Mouse (Mus musculus) right cerebral cortex, adult 18-20 months (tissue): ENCODE measurements at regions not wholly inside any gene's neighbourhood (a gene's known extent, or its start where the extent isn't known, plus 50 kb on each side); places are given as distances from the start of the nearest gene placed in this dataset.

Experiments
- DNase-seq: peaks from one replicate; pipeline ENCODE4 v3.0.0; 2022; ENCODE audit warnings: mixed read lengths

DNA sequence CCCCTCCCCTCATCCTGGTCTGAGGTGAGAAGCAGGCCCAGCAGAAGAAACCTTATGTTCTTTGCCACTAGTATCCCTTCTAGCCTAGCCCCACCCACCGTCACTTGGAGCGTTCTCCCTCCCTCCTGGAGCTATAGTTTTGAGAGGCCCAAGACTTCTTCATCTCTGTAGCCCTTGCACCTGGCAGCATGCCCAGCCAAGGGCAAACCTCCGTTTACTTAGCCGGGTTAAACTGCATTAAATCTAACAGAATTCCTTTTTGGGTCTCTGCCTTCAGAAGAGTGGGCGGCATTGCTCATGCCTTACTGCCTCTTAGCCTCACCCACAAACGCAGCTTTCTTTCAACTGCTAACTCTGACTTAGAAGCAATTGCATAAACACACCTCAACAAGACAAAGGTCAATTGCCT, 85.3 kb upstream of the Arntl start:
- peak; percentile 44 for DNase-seq

DNA sequence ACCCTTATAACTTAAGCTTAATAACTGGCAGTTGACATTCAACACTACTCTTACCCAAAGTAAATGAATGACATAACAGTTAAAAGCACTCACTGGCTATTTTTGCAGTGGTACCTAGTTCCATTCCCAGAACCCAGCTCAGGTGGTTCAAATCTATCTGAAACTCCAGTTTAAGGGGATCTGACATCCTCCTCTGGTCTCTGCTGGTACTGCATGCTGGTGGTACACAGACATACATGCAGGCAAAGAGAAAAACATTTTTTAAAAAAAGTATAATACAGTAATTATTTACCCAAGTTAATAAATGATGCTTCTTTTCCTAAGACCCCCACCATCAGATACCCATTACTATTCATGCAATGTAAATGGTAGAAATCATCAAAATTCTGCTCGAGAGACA, 81.3 kb upstream of the Arntl start:
- no peak for DNase-seq

DNA sequence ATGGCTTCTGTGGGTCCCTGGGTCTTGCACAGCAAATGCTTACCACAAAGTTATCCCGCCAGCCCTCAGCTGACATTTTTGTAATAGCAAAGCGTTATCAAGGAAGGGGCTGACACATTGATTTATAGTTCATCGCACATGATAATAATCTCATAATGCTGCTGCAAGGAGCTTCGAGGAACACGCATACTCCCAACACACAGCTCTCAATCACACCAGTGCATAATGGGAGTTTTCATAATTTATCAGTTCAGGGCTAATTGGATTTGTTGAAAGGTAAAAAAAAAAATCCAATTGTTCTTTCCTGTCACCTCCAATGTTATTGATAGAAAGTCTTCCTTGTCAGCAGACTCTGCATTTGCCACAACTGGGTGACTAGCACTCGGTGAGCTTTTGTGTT, 76.7 kb upstream of the Arntl start:
- no peak for DNase-seq

DNA sequence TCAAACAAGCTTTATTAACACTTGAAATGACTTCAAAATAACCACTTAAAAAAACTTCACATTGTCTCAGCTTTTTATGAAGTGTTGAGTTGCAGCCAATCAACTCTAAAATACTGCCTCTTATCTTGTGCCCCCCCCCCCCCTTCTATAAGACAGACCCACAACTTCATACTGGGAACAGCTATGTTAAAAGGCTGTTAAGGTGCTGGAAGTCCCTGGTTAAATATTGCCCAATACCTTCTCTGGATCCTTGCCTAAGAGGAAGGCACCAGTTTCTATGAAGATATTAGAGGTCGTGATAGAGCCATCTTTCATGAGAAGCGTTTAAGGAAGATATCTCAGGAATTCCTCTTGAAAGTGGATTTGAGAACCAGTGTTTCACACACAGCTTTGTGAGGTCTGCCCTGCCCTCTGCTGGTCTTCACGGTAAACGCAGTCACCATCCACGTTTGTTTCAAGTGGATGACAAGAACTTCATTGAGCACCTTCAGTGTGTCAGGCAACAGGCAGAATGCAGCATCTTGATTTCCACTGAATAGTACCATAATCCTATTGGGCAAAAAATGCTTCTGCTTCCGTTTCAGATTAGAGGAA, 75.2 kb upstream of the Arntl start:
- DNase-seq = peak; percentile 81

DNA sequence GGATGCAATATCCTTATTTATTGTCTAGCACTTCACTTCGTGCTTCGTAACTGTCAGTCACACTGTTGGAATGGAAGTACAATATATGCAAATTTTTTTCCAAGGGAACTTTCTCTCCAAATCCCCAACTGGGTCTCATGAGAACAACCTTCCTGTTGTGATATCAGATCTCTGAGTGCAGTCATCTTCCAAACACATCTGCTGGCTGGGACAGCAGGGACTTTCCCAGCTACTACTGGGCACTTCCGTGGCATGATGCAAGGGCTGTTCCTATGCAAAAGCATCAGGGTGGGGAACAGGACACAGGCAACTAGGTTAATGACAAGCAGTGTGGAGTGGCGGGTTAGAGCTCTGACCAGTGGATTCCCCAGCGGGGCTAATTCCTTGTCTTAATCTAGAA, 73.4 kb upstream of the Arntl start:
- DNase-seq = no peak

DNA sequence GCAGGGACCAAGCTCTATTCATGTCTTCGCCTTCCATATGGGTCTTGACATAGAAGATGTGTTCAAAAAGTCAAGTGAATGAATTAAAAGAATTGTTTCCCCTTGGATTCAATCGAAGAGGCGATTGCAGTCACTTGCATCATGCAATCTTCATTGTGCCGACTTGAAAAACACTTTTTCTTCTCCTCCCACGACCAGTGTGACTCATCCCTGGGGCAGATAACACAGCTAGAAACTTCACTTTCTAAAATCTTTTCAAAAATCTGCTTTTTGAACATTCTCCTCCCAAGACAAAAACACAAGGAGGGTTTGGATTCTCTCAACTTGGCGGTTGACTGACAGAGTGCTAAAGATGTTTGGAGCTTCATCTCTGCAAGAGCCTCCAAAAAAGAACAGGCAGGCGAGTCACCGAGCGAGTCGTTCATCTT, 67.2 kb upstream of the Arntl start:
- peak; percentile 84 for DNase-seq

DNA sequence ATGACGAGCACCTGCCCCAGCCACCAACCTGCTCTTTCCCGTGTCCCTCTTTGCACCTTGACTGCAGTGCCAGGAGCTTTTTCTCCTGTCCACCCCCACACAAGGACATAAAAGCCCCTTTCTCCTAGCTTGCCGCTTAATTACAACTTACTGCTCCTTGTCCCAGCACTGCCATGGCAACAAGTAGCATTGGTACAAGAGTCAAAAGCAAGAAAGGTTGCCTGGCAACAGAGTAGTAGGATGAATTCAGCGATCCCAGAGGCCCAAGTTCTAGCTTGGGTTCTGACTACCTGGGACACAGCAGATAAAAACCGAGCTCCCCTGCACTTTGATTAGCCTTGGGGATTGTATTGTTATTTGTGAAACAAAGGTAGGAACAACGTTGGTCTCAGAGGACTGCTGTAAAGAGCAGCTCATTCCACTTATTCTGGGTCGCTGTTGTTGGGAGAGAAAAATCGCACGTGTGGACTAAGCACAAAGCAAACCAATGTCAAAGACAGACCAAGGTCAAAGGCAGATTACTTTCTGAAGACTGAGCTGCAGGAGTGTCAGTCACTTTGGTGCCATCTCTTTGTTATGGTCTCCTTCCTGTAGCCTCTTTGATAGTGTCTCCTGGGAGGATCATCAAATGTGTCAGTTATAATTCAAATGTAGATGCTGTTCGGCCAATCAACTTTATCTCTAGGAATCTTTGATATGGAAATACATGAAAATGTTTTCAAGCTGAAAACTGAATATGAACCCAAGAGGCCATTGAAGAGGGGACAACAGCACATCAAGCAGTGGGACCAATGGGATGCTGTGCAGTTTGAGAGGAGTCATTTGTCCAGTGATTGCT, 65.2 kb upstream of the Arntl start:
- peak; percentile 53 for DNase-seq

DNA sequence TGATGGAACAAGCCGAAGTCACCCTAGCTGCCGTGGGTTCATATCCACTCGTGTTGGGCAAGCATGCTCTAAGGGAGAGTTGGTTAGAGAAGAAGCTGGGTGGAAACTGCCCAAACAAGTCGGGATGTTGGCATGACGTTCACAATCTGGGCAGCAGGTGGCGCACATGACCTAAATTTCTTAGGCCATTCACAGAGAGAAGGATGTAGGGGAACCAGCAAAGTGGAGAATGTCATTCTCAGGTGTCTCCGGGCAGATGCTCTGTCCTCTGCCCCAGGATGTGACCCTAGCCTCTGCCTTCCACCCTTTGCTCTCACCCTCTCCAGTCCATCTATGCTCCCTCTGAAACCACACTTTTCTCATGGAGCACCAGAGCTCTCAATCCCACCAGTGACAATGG, 63.7 kb upstream of the Arntl start:
- DNase-seq = peak; percentile 85

DNA sequence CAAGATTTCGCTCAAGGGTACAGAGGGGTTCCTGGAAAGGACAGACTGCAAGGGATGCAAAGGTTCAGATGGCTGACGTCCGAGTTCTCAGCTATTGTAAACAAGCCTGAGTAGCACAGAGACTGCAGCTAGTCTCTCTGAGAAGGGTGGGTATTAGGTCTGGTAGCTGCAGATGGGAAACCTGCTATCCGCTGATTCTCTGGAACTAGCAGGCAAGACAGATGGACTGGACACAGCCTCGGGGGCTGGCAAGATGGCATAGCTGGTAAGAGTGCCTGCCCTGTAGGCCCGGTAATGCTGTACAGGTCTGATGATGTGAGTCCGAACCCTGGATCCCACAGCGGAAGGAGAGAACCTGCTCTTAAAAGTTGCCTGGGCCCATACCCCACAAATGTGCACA, 62.2 kb upstream of the Arntl start:
- no peak for DNase-seq

DNA sequence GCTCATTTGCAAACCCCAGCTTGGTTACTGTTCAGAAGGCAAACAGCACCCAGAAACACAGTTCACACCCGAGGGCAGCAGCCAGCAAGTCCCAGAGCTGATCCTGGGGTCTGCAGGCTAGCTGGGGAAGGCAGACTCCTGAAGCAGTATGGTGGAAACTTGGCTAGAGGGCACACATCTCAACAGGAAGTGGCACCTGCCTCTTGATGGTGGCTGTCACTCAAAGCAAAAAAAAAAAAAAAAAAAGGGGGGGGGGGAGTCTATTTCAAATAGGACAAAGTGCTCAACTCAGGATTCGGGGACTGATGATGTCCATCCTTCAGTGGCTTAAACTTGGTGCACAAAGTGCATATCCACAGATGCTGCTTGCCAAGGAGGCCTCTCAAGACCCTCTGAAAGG, 61.2 kb upstream of the Arntl start:
- DNase-seq = no peak

DNA sequence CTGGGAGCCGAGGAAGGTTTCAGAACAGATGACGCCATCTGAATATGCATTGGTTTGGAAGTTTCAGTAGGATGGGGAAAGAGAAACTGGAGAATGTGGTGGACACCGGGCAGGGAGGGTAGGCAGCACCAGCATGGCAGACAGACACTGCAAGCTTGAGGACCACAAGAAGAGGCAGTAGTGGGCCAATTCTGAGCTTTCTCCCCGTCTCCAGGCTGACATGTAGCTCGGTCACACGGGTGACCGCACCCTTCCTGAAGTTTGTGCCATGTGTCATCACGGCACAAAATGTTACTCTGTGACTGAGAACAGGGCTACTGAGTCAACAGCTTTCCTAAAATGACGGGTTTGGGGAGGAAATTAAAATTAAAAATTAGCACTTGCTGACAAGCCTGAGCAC, 60.7 kb upstream of the Arntl start:
- DNase-seq = no peak

DNA sequence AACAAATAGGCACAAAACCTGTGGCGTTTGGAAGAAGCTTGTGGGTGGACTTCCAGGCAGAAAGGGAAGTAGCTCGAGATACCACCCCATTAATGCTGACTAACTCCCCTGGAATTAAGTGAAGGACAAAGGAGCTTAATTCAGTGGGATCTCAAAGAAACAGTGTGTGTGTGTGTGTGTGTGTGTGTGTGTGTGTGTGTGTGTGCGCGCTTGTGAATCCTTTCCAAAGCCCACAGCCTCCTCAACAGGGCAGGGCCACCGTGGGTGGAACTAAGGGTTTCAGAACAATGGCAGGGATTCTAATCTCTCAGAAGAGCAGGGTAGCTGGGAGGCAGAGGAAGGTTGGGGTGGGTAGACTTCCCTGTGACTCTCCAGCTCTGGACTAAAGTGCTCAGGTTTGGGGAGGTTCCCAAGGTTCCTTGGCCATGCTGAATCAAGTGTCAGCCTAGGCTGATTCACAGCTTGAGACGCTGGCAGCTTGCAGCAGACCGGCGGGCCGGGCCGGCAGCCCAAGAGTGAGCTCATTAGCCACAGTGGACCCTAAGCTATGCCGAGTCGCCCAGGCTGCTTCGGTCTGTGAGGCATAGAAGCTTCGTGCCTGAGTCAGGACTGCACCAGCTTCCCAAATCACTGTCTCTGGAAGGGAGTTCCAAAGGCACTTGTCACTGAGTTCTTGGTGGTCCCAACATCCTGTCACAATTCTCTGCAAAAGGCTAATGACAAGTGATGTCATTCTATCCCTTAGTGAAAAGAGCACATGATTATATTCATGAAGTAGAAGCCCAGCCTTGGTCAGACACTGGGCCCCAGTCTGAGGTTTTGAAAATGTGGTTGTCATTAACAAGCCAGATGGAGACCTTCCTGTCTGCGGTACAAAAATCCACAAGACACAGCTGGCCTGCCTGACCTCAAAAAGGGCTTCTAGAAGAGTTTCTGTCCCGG, 59.6 kb upstream of the Arntl start:
- no peak for DNase-seq

DNA sequence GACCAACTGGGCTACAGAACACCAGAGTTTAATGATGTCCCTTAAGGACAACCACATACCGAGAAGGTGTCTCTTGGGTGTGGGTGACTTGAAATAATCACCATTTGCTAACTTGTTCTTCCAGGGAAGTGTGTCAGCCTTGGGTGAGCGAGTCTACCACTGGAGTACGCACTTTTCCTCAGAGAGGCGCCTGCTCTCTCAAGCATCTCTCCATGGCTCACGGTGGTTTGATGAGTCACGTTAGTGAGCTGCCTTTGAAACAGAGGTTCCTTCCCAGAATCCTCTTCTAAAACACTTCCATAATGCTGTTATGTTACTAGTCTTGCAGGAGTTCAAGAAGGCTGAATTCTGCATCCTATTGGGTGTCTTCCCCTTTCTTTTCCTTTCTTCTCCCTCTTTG, 58.6 kb upstream of the Arntl start:
- no peak for DNase-seq

DNA sequence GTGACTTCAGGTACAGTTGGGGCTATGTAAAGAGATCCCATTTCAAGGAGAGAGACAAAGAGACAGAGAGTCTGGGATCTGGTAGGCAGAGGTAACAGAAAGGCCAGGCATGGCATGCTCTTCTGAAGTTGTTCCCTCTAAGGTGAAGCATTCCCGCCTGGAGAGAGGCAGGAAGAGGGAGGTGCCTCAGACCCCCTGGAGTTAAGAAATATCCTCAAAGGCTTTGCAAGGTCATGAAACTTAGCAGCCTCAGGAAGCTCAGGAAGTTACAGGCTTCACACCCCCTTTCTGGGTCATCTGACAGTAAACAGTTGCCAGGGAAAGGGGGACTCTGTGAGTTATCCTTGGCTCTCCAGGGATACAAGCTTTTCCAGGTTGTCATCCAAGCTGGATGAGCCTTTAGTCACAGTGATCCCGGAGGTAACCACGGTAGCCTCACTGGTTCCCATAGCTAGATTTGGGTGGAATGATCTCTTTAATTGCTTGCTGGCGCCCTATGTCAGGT, 57.2 kb upstream of the Arntl start:
- no peak for DNase-seq

DNA sequence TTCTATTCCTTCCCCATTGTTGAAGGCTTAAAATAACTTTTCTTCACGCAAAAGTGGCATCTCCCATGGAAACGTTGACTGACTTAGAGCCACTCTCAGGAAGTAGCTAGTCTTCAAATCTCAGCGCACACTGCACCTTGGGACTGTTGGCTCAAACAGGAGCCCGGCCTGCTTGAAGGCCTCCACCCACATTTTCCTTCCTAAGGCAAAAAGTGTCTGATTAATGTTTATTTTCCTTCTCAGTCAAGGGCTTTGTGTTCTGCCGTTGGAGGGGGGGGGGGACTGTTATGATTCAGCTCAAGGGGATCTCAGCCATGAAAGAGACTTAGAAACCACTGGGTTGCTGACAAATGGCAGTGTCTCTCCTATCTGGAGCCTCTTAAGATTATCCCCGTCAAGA, 56.5 kb upstream of the Arntl start:
- DNase-seq = no peak

DNA sequence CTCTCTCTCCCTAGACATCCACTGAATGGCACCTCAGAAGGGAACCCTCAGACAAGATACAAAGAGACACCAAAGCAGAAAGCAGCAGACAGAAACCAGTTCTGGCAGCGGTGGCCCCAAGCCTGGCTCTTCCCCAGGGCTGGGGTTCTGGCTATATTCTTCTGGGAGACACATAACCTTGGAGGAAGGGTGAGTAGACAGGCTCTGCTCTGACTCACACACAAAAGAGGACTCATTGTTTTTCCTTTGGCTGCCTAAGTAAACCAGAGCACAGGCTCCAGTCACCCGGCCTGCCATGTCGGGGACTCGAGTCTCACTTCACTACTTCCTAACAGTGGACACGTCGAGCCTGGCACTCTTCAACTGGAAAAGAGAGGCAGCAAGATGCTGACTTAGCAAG, 55.8 kb upstream of the Arntl start:
- no peak for DNase-seq

DNA sequence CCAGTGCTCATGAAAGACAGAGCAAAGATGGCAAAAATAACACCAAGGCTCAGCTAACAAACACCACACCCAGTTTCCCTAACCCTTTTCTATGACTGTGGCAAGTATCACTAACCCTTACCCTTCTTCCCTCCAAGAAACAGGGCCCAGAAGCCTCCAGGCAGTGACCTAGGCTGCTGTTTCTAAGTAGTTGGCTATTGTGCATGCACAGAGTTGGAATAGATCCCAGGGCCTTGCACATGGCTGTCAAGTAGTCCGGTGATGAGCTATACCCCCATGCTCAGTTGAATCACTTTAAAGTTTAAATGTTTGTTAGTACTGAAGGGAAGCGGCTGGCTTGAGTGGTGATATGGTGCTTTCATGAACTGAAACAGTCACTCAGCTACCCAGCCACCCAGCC, 53.9 kb upstream of the Arntl start:
- DNase-seq = no peak

DNA sequence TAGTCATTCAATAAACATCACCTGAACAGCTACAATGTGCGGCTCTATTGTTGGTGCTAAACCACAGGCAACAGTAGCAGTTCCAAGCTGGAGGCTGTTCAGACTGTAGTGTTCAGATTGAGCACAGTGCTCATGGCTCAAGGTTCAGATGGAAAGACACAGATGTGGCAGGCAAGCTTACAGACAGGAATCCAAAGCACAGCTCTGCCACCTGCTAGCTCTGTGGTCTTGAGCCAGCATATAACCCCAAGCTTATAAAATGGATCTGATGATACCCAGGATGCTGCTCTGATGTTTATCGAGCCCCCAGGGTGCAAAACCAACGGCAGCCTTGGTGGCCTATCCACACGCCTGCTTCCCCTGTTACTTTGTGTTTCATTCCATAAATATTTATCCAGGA, 53.2 kb upstream of the Arntl start:
- DNase-seq = no peak

DNA sequence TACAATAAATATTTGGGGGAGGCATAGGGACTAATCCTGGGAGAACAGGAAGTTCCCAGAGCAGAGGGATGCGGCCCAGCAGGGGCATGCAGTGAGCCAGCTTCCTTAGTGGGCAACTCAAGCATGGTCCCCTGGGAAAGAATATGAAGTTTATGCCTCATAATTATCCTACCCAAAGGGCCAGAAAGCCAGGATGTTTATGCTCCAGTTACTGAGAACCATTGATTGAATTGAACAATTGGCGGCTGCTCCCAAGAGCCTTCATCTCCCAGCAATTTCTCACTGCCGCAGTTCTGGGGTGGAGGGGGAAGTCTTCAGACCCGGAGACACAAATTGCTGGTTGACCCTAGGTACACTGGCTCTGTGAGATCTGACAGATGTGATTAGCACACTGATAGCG, 50.9 kb upstream of the Arntl start:
- no peak for DNase-seq

DNA sequence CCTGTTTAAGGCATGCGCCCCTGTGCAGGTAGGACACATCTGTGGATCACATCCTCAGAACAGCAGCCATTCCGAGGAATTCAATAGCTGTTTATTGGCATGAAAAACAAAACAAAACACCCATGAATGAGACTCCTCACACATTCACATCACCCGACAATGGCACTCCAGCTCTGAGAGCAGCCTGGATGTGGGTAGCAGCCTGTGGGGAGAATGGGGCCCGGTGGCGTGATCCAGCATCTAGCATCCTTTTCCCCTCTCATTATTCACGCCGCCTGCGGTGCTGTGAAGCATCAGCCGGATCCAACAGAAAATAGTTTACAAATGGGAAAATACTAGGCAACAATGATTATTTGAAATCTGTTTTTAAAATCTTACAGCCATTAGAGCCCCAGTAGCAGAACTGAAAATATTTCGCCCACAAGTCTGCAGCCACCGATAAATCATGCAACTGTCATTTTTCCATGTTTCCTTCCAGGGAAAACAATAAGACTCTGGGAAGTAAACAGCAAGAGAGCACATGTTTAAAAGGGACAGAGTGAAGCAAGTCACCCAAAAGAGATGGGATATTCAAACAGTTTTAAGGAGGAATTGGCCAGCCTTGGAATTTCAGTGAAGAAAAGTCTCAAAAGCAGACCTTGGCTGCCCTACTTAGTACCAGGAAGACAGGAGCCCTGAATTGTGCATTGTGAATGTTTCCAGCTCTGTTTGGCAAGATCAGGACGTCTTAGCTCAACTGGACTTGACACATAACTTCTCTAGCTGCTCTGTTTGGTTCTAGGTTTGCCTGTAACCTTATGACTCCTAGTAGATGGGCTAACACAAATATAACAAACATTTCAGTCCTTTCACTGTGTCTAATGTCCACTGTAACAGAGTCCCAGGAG, 50.2 kb upstream of the Arntl start:
- DNase-seq = no peak
